Mouse (Mus musculus): ENCODE results near the gene Rhod. TPM values are rescaled to one million over a fixed set of nuclear protein-coding genes. Genes with fewer than 3 reads are reported as not detected.

The Rhod gene
- polyA plus RNA-seq, 1 experiment: 168 TPM

DNA sequence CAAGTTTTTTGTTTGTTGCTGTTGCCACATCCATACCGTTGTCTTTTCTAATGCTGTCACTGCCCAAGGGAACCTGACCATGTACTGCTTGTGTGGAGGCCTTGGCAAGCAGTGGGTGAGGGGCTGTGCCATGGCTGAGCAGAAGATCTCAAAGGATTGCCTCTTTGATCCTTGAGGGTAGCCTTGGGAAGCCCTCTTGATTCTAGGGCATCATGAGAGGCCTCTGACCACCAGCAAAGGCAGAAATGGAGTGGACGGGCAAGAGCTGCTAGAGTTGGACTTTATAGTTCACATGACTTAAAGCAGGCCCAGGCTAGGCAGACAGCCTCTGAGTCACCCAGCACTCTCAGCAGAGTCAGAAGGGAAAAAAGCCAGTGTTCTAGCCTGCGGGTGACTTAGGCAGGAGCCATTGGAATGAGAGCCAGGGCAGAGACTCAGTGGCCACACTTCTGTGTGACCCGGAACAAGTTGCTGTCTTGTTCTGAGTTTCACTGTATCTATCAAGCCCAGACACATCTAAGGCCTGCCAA lies 9.1 kb downstream of the Rhod start:
- TF ChIP-seq CTCF (IDR thresholded peaks at IDR 0.05; ENCODE audit: extremely low read depth, insufficient read length, insufficient replicate concordance, low read depth, low read length) (no peak), POLR2A (IDR thresholded peaks at IDR 0.05; ENCODE audit: low read depth, low read length) (no peak)
- no peak overlapping the region for H3K27ac ChIP-seq (ENCODE audit: insufficient read depth, low read depth, low read length)

GRCm38 (mm10) chr19:4425610-4426366 lies 13.4 kb downstream of the Rhod start:
- H3K4me3 ChIP-seq (ENCODE audit: low read depth, low read length): no peak overlapping the region
- H3K36me3 ChIP-seq (ENCODE audit: control insufficient read depth, insufficient read depth, low read length): peaks cover 15% of the 10 kb centered on the region
- WGBS: 72% methylated on average over 19 of the region's 19 CpGs
- no peaks in the 10 kb centered on the region for H3K27me3 ChIP-seq (ENCODE audit: control insufficient read depth, insufficient read depth, low read length)
- H3K27ac ChIP-seq (ENCODE audit: insufficient read depth, low read depth, low read length): no peak overlapping the region
- TF ChIP-seq POLR2A (IDR thresholded peaks at IDR 0.05; ENCODE audit: low read depth, low read length) (no peak), CTCF (IDR thresholded peaks at IDR 0.05; ENCODE audit: extremely low read depth, insufficient read length, insufficient replicate concordance, low read depth, low read length) (peak; percentile 76; the same call in 1 of the 2 replicates)
- peaks cover 2% of the 10 kb centered on the region; the same call in 1 of the 2 replicates for H3K4me1 ChIP-seq (ENCODE audit: control insufficient read depth, insufficient read depth, insufficient read length, low read length)

More for the DNA sequence above, 9.1 kb downstream of the Rhod start:
- 89% methylated on average over 4 of the region's 4 CpGs for WGBS
- Histone ChIP-seq H3K4me3 (ENCODE audit: low read depth, low read length) (no peak overlapping the region), H3K36me3 (ENCODE audit: control insufficient read depth, insufficient read depth, low read length) (peaks cover 19% of the 10 kb centered on the region), H3K4me1 (ENCODE audit: control insufficient read depth, insufficient read depth, insufficient read length, low read length) (peaks cover under 1% of the 10 kb centered on the region; the same call in 1 of the 2 replicates), H3K27me3 (ENCODE audit: control insufficient read depth, insufficient read depth, low read length) (no peaks in the 10 kb centered on the region)

- H3K4me1 ChIP-seq (ENCODE audit: control insufficient read depth, insufficient read depth, insufficient read length, low read length): peaks cover 10% of the 10 kb centered on the region; the same call in 1 of the 2 replicates
- 82% methylated on average over 3 of the region's 3 CpGs for WGBS
- H3K4me3 ChIP-seq (ENCODE audit: low read depth, low read length): no peak overlapping the region
- H3K36me3 ChIP-seq (ENCODE audit: control insufficient read depth, insufficient read depth, low read length): peaks cover 12% of the 10 kb centered on the region
- no peaks in the 10 kb centered on the region for H3K27me3 ChIP-seq (ENCODE audit: control insufficient read depth, insufficient read depth, low read length)
- no peak overlapping the region for H3K27ac ChIP-seq (ENCODE audit: insufficient read depth, low read depth, low read length)
- TF ChIP-seq POLR2A (IDR thresholded peaks at IDR 0.05; ENCODE audit: low read depth, low read length) (no peak), CTCF (IDR thresholded peaks at IDR 0.05; ENCODE audit: extremely low read depth, insufficient read length, insufficient replicate concordance, low read depth, low read length) (no peak)
These were observed 16.2 kb downstream of the Rhod start for GRCm38 (mm10) chr19:4423021-4423420.

GRCm38 (mm10) chr19:4422581-4422980 lies 16.7 kb downstream of the Rhod start:
- H3K4me1 ChIP-seq (ENCODE audit: control insufficient read depth, insufficient read depth, insufficient read length, low read length): peaks cover 10% of the 10 kb centered on the region; the same call in 1 of the 2 replicates
- H3K4me3 ChIP-seq (ENCODE audit: low read depth, low read length): no peak overlapping the region
- TF ChIP-seq CTCF (IDR thresholded peaks at IDR 0.05; ENCODE audit: extremely low read depth, insufficient read length, insufficient replicate concordance, low read depth, low read length) (no peak), POLR2A (IDR thresholded peaks at IDR 0.05; ENCODE audit: low read depth, low read length) (no peak)
- WGBS: 95% methylated on average over 3 of the region's 3 CpGs
- no peak overlapping the region for H3K27ac ChIP-seq (ENCODE audit: insufficient read depth, low read depth, low read length)
- H3K27me3 ChIP-seq (ENCODE audit: control insufficient read depth, insufficient read depth, low read length): no peaks in the 10 kb centered on the region
- H3K36me3 ChIP-seq (ENCODE audit: control insufficient read depth, insufficient read depth, low read length): peaks cover 12% of the 10 kb centered on the region

GRCm38 (mm10) chr19:4420153-4420910 lies 18.9 kb downstream of the Rhod start:
- Histone ChIP-seq H3K27me3 (ENCODE audit: control insufficient read depth, insufficient read depth, low read length) (no peaks in the 10 kb centered on the region), H3K4me1 (ENCODE audit: control insufficient read depth, insufficient read depth, insufficient read length, low read length) (peaks cover 10% of the 10 kb centered on the region; the same call in 1 of the 2 replicates), H3K4me3 (ENCODE audit: low read depth, low read length) (peak overlapping the region; percentile 10; the same call in 1 of the 2 replicates), H3K36me3 (ENCODE audit: control insufficient read depth, insufficient read depth, low read length) (peaks cover 5% of the 10 kb centered on the region; the same call in 1 of the 2 replicates), H3K27ac (ENCODE audit: insufficient read depth, low read depth, low read length) (peak overlapping the region; percentile 99)
- WGBS: 38% methylated on average over 8 of the region's 8 CpGs
- TF ChIP-seq CTCF (IDR thresholded peaks at IDR 0.05; ENCODE audit: extremely low read depth, insufficient read length, insufficient replicate concordance, low read depth, low read length) (no peak), POLR2A (IDR thresholded peaks at IDR 0.05; ENCODE audit: low read depth, low read length) (no peak)

DNA sequence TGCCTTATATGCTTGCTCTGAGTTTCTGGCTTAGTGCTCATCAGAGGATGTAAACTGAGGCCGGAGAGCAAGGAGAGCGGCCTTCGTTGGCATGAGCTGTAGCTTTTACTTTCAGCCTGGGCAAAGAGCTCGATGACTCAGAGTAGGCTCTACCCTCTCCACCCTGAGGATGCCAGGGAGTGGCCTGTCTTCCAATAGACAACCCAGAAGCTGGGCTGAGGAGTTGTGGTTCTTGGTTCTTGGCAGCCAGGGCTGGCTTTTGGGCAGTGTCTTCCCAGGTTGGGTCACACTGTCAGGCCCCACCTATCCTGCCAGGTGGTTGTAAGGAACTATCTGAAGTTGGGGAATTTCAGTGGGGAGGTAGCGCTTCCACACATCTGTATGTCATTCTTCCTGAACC lies 19.5 kb downstream of the Rhod start:
- Histone ChIP-seq H3K27me3 (ENCODE audit: control insufficient read depth, insufficient read depth, low read length) (no peaks in the 10 kb centered on the region), H3K4me1 (ENCODE audit: control insufficient read depth, insufficient read depth, insufficient read length, low read length) (peaks cover 10% of the 10 kb centered on the region; the same call in 1 of the 2 replicates), H3K36me3 (ENCODE audit: control insufficient read depth, insufficient read depth, low read length) (0 out of 2 replicates have a peak, but pooled peaks cover under 1% of the 10 kb centered on the region), H3K4me3 (ENCODE audit: low read depth, low read length) (no peak overlapping the region), H3K27ac (ENCODE audit: insufficient read depth, low read depth, low read length) (peak overlapping the region; percentile 99)
- TF ChIP-seq CTCF (IDR thresholded peaks at IDR 0.05; ENCODE audit: extremely low read depth, insufficient read length, insufficient replicate concordance, low read depth, low read length): no peak
- peak; percentile 18; the same call in 1 of the 2 replicates for TF ChIP-seq POLR2A (IDR thresholded peaks at IDR 0.05; ENCODE audit: low read depth, low read length)
- WGBS: 50% methylated on average over 5 of the region's 5 CpGs
